Mouse (Mus musculus) intestine, postnatal 0 days (tissue): ENCODE measurements around the gene Polr2e. TPM values are rescaled to one million over a fixed set of nuclear protein-coding genes. Genes with fewer than 3 reads are reported as not detected.

ENCODE experiments used
- ATAC-seq: fragments of 200-750 bp; cut with Nextera tagmentation; 2 replicates; pipeline ENCODE4 v1.8.0; 2017; ENCODE audit warnings: mild to moderate bottlenecking, moderate TSS enrichment, moderate library complexity
- H3K27ac ChIP-seq: fragments of 300-500 bp; sonication (generic); 2 replicates; pipeline ENCODE4 v1.5.1; 2014; ENCODE audit warnings: mild to moderate bottlenecking, low read depth, low read length, moderate library complexity
- H3K27me3 ChIP-seq: fragments of 300-500 bp; sonication (generic); replicated peaks from 2 replicates; pipeline ENCODE4 v1.6.1; 2014; ENCODE audit warnings: low read length, mixed read lengths; ENCODE audit not compliant: control insufficient read depth, insufficient read depth
- H3K36me3 ChIP-seq: fragments of 300-500 bp; sonication (generic); 2 replicates; pipeline ENCODE4 v1.6.1; 2014; ENCODE audit warnings: mild to moderate bottlenecking, moderate library complexity; ENCODE audit not compliant: control insufficient read depth, insufficient read depth
- H3K4me1 ChIP-seq: fragments of 300-500 bp; sonication (generic); replicated peaks from 2 replicates; pipeline ENCODE4 v1.6.1; 2014; ENCODE audit warnings: antibody characterized with exemption, low read length, mixed read lengths; ENCODE audit not compliant: control insufficient read depth, insufficient read depth
- H3K4me2 ChIP-seq: fragments of 300-500 bp; sonication (generic); replicated peaks from 2 replicates; pipeline ENCODE4 v1.6.1; 2014; ENCODE audit warnings: low read depth, mild to moderate bottlenecking, moderate library complexity
- H3K4me3 ChIP-seq: fragments of 300-500 bp; sonication (generic); 2 replicates; pipeline ENCODE4 v1.5.1; 2014; ENCODE audit warnings: low read depth, low read length
- H3K9ac ChIP-seq: fragments of 300-500 bp; sonication (generic); 2 replicates; pipeline ENCODE4 v1.6.1; 2014; ENCODE audit warnings: mild to moderate bottlenecking, low read depth, low read length
- H3K9me3 ChIP-seq: fragments of 300-500 bp; sonication (generic); 2 replicates; pipeline ENCODE4 v1.6.1; 2016; ENCODE audit warnings: mixed run types; ENCODE audit not compliant: control insufficient read depth
- CTCF ChIP-seq: sonication (generic); IDR thresholded peaks from 2 replicates; pipeline ENCODE4 v1.5.1; 2016; ENCODE audit warnings: low read depth, mild to moderate bottlenecking, control low read depth, antibody characterized with exemption, moderate library complexity
- WGBS: fragments of 180-500 bp; shearing (Covaris S2); extraction: QIAGEN DNeasy Blood & Tissue Kit; methylation state at CpG from one replicate; pipeline ENCODE4 v1.1.7; 2014; 5-methylcytosine and 5-hydroxymethylcytosine counted together
- polyA plus RNA-seq: library from polyadenylated mRNA; unstranded; fragments of >200 nt; fragmentation: Nextera tagmentation; extraction: Ambion mirVana; gene quantifications from 2 replicates; pipeline ENCODE4 v1.2.1, GENCODE M21; 2015

Polr2e gene
- polyA plus RNA-seq, 1 experiment from 2014 or later = 98.5 TPM

GRCm38 (mm10) chr10:80080396-80081070 is 40.9 kb upstream of the Polr2e start:
- 59% methylated on average over 16 of the region's 16 CpGs for WGBS
- Histone ChIP-seq H3K9me3 (no peaks in the 10 kb centered on the region), H3K9ac (no peak overlapping the region), H3K4me2 (no peak overlapping the region), H3K27me3 (no peaks in the 10 kb centered on the region), H3K4me1 (no peaks in the 10 kb centered on the region), H3K27ac (no peak overlapping the region; the same call in 1 of the 2 replicates), H3K4me3 (no peak overlapping the region), H3K36me3 (peaks cover 76% of the 10 kb centered on the region)
- TF ChIP-seq CTCF = no peak
- no peak for ATAC-seq

GRCm38 (mm10) chr10:80078366-80078765 is 38.8 kb upstream of the Polr2e start:
- Histone ChIP-seq H3K9me3 (no peaks in the 10 kb centered on the region), H3K36me3 (peaks cover 65% of the 10 kb centered on the region), H3K4me3 (no peak overlapping the region), H3K4me2 (no peak overlapping the region), H3K27me3 (no peaks in the 10 kb centered on the region), H3K9ac (no peak overlapping the region), H3K4me1 (no peaks in the 10 kb centered on the region), H3K27ac (no peak overlapping the region)
- TF ChIP-seq CTCF = no peak
- no peak for ATAC-seq
- WGBS = 96% methylated on average over 1 of the region's 1 CpGs

GRCm38 (mm10) chr10:80077312-80077711 is 37.7 kb upstream of the Polr2e start:
- H3K4me3 ChIP-seq = no peak overlapping the region
- no peak for TF ChIP-seq CTCF
- peaks cover 55% of the 10 kb centered on the region for H3K36me3 ChIP-seq
- H3K9me3 ChIP-seq = no peaks in the 10 kb centered on the region
- no peak for ATAC-seq
- H3K27ac ChIP-seq = no peak overlapping the region
- 92% methylated on average over 5 of the region's 5 CpGs for WGBS
- H3K27me3 ChIP-seq = no peaks in the 10 kb centered on the region
- no peak overlapping the region for H3K9ac ChIP-seq
- H3K4me2 ChIP-seq = no peak overlapping the region
- H3K4me1 ChIP-seq = no peaks in the 10 kb centered on the region

GRCm38 (mm10) chr10:80076386-80076785 is 36.8 kb upstream of the Polr2e start:
- no peak overlapping the region for H3K4me2 ChIP-seq
- WGBS = 92% methylated on average over 4 of the region's 4 CpGs
- no peak overlapping the region for H3K4me3 ChIP-seq
- peaks cover 53% of the 10 kb centered on the region; the same call in 1 of the 2 replicates for H3K36me3 ChIP-seq
- H3K9me3 ChIP-seq = no peaks in the 10 kb centered on the region
- H3K27ac ChIP-seq = no peak overlapping the region
- H3K27me3 ChIP-seq = no peaks in the 10 kb centered on the region
- no peak for TF ChIP-seq CTCF
- ATAC-seq = no peak
- no peak overlapping the region for H3K9ac ChIP-seq
- peaks cover 5% of the 10 kb centered on the region; the same call in 1 of the 2 replicates for H3K4me1 ChIP-seq

- H3K36me3 ChIP-seq = peaks cover 48% of the 10 kb centered on the region; the same call in 1 of the 2 replicates
- H3K4me1 ChIP-seq = peaks cover 5% of the 10 kb centered on the region; the same call in 1 of the 2 replicates
- H3K4me2 ChIP-seq = no peak overlapping the region
- no peak overlapping the region for H3K4me3 ChIP-seq
- no peak for TF ChIP-seq CTCF
- no peak for ATAC-seq
- H3K27ac ChIP-seq = no peak overlapping the region
- H3K27me3 ChIP-seq = no peaks in the 10 kb centered on the region
- WGBS = 75% methylated on average over 1 of the region's 1 CpGs
- no peak overlapping the region for H3K9ac ChIP-seq
- no peaks in the 10 kb centered on the region for H3K9me3 ChIP-seq
Observed at GRCm38 (mm10) chr10:80075924-80076323, 36.3 kb upstream of the Polr2e start.

- Histone ChIP-seq H3K9me3 (no peaks in the 10 kb centered on the region), H3K36me3 (peaks cover 49% of the 10 kb centered on the region; the same call in 1 of the 2 replicates), H3K4me2 (peak overlapping the region; percentile 62), H3K27me3 (no peaks in the 10 kb centered on the region), H3K4me3 (peak overlapping the region; percentile 18; the same call in 1 of the 2 replicates), H3K27ac (peak overlapping the region; percentile 37), H3K9ac (peak overlapping the region; percentile 38; the same call in 1 of the 2 replicates), H3K4me1 (peaks cover 5% of the 10 kb centered on the region; the same call in 1 of the 2 replicates)
- 20% methylated on average over 28 of the region's 28 CpGs for WGBS
- ATAC-seq = peak; percentile 71
- peak; percentile 72 for TF ChIP-seq CTCF
Observed at GRCm38 (mm10) chr10:80074813-80075601, 35.4 kb upstream of the Polr2e start.
